In the genomic region with DNA sequence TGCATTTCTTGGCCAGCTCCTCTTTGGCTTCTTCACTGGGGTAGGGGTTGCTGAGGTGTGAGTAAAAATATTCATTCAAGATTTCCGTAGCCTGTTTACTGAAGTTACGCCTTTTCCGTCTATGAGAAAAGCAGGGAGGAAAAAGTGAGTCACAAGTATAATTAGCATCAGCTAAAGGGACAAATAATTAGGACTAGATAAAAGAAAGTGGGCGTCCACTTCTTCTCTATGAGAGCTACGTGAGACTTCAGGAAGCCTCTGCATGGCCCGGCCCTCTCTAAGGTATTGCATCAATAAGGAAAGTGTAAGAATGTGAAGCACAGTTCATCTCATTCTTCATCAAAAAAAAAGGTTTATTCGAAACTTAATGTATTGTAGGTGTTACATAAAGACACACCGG, we compare ENCODE assay signal across 26 mouse cellular contexts.
A peak's percentile ranks its signal among the peaks of the same experiment; 100 is the strongest.
DNase-seq lines count a peak whose midpoint lies in the region; ATAC-seq and TF ChIP-seq lines count a peak whose summit lies in the region.
"Had no signal": no experiment of that assay in that cellular context is flagged by ENCODE, and none has a peak within 500 bp of the region (broad histone marks: within the 10 kb centered on the region; RNA-seq: fewer than 3 reads in every experiment).

No protein-coding gene starts in this region.

- TF ChIP-seq POLR2A in kidney, adult 2 months (IDR thresholded peaks at IDR 0.05; ENCODE audit: low read depth, low read length): no peak

- no peak overlapping the region for H3K4me3 ChIP-seq in kidney, adult 2 months (ENCODE audit: insufficient read depth, low read depth, low read length)
- H3K4me3 ChIP-seq: forebrain, embryonic 10.5 days; gastrocnemius, adult 2 months; heart, embryonic 12.5 days; heart, embryonic 15.5 days; hindbrain, embryonic 10.5 days; hindbrain, embryonic 13.5 days; intestine, embryonic 15.5 days had no signal

- TF ChIP-seq CTCF in kidney, adult 2 months (conservative IDR thresholded peaks at IDR 0.05; ENCODE audit: insufficient read depth, insufficient read length, low read depth, low read length): no peak

- H3K36me3 ChIP-seq in kidney, adult 2 months (ENCODE audit: control insufficient read depth, insufficient read depth, low read length): no peaks in the 10 kb centered on the region

- no peaks in the 10 kb centered on the region for H3K4me1 ChIP-seq in kidney, adult 2 months (ENCODE audit: control insufficient read depth, insufficient read depth, low read length)
- H3K4me1 ChIP-seq: forebrain, embryonic 10.5 days; heart, embryonic 12.5 days; heart, embryonic 15.5 days; hindbrain, embryonic 10.5 days; intestine, embryonic 15.5 days had no signal

- no peak for DNase-seq in adrenal gland, postnatal 14 days
- DNase-seq in kidney, adult 2 months: no peak
- DNase-seq in heart, adult 11 months: no peak
- DNase-seq: adrenal gland, adult 2 months; adrenal gland, postnatal 25 days; cerebellum, adult 18-20 months; cerebellum, adult 9-10 months; cerebellum, postnatal 14 days; forebrain, postnatal 0 days; gastrocnemius, adult 2 months; gastrocnemius, postnatal 14 days; heart, adult 18-20 months; heart, postnatal 10 days; heart, postnatal 36 days; kidney, adult 11 months had no signal

- H3K27ac ChIP-seq in kidney, adult 2 months (ENCODE audit: insufficient read depth, low read depth, low read length): no peak overlapping the region
- H3K27ac ChIP-seq: forebrain, embryonic 10.5 days; gastrocnemius, adult 2 months; heart, embryonic 15.5 days; hindbrain, embryonic 10.5 days; hindbrain, embryonic 13.5 days; intestine, embryonic 15.5 days had no signal

- ATAC-seq in CD4-positive, CD25-positive, alpha-beta regulatory T cell, adult 4 months: peak; percentile 89
- peak; percentile 82 for ATAC-seq in activated CD4-positive, CD25-positive, alpha-beta regulatory T cell, adult 4 months
- peak; percentile 93 for ATAC-seq in inflammation-experienced regulatory T-cells, adult 6 months
- ATAC-seq: forebrain, embryonic 14.5 days; forebrain, postnatal 0 days; hindbrain, embryonic 16.5 days; intestine, embryonic 15.5 days had no signal

- no peaks in the 10 kb centered on the region for H3K27me3 ChIP-seq in kidney, adult 2 months (replicated peaks; ENCODE audit: control insufficient read depth, insufficient read depth, low read length)
- H3K27me3 ChIP-seq: heart, embryonic 12.5 days; heart, embryonic 15.5 days; hindbrain, embryonic 13.5 days; intestine, embryonic 15.5 days had no signal

- 95% methylated on average over 8 of the region's 8 CpGs for WGBS in kidney, adult 2 months
